Mouse (Mus musculus): ENCODE measurements around the gene Srcap. TPM values are rescaled to one million over a fixed set of nuclear protein-coding genes. Genes with fewer than 3 reads are reported as not detected.
"Not testable (repeated sequence)": the region's sequence is repeated elsewhere in the genome, so short reads cannot be mapped to it uniquely, and the experiment has no call there.

Gene Srcap
- polyA plus RNA-seq, 2 experiments: 21.4 to 44.1 TPM

- ATAC-seq (ENCODE audit: low FRiP score, low read depth) (no peak), DNase-seq (ENCODE audit: low spot score) (no peak)
- no peaks in the 10 kb centered on the region for H3K9me3 ChIP-seq (ENCODE audit: control insufficient read depth, low read length)
- TF ChIP-seq POLR2A (IDR thresholded peaks at IDR 0.05; ENCODE audit: borderline replicate concordance, extremely low read depth, insufficient read depth, insufficient read length): no peak
- H3K27me3 ChIP-seq (ENCODE audit: control insufficient read depth, insufficient read depth, low read length): no peaks in the 10 kb centered on the region
- H3K4me2 ChIP-seq (replicated peaks; ENCODE audit: low read depth, low read length, severe bottlenecking): peak overlapping the region; percentile 86
- peak overlapping the region; percentile 89 for H3K4me3 ChIP-seq (replicated peaks; ENCODE audit: low read length)
- 4% methylated on average over 44 of the region's 48 CpGs for WGBS
- peak overlapping the region; percentile 85 for H3K27ac ChIP-seq (replicated peaks; ENCODE audit: low read depth, low read length)
- H3K4me1 ChIP-seq (ENCODE audit: control insufficient read depth, insufficient read depth, low read length): peaks cover 14% of the 10 kb centered on the region
- H3K9ac ChIP-seq (ENCODE audit: low read depth, low read length, severe bottlenecking): peak overlapping the region; percentile 92
- H3K36me3 ChIP-seq (ENCODE audit: control insufficient read depth, insufficient read depth, low read length): peaks cover 59% of the 10 kb centered on the region
Measured at GRCm38 (mm10) chr7:127479318-127480225, 32.2 kb upstream of the Srcap start.

- Histone ChIP-seq H3K36me3 (ENCODE audit: control insufficient read depth, insufficient read depth, low read length) (peaks cover 59% of the 10 kb centered on the region), H3K4me3 (replicated peaks; ENCODE audit: low read length) (peak overlapping the region; percentile 89), H3K9ac (ENCODE audit: low read depth, low read length, severe bottlenecking) (peak overlapping the region; percentile 92), H3K27me3 (ENCODE audit: control insufficient read depth, insufficient read depth, low read length) (no peaks in the 10 kb centered on the region), H3K4me1 (ENCODE audit: control insufficient read depth, insufficient read depth, low read length) (peaks cover 14% of the 10 kb centered on the region), H3K4me2 (replicated peaks; ENCODE audit: low read depth, low read length, severe bottlenecking) (peak overlapping the region; percentile 86), H3K27ac (replicated peaks; ENCODE audit: low read depth, low read length) (no peak overlapping the region; the same call in 1 of the 2 replicates), H3K9me3 (ENCODE audit: control insufficient read depth, low read length) (no peaks in the 10 kb centered on the region)
- TF ChIP-seq POLR2A (IDR thresholded peaks at IDR 0.05; ENCODE audit: borderline replicate concordance, extremely low read depth, insufficient read depth, insufficient read length): no peak
- ATAC-seq (ENCODE audit: low FRiP score, low read depth) (no peak), DNase-seq (ENCODE audit: low spot score) (no peak)
- 59% methylated on average over 2 of the region's 2 CpGs for WGBS
Measured at GRCm38 (mm10) chr7:127480321-127480720, 31.5 kb upstream of the Srcap start.

GRCm38 (mm10) chr7:127485416-127485815 is 26.4 kb upstream of the Srcap start:
- no peaks in the 10 kb centered on the region for H3K27me3 ChIP-seq (ENCODE audit: control insufficient read depth, insufficient read depth, low read length)
- H3K9me3 ChIP-seq (ENCODE audit: control insufficient read depth, low read length): no peaks in the 10 kb centered on the region
- DNase-seq (ENCODE audit: low spot score): no peak
- WGBS: 89% methylated on average over 5 of the region's 5 CpGs
- no peak for TF ChIP-seq POLR2A (IDR thresholded peaks at IDR 0.05; ENCODE audit: borderline replicate concordance, extremely low read depth, insufficient read depth, insufficient read length)
- H3K9ac ChIP-seq (ENCODE audit: low read depth, low read length, severe bottlenecking): no peak overlapping the region
- ATAC-seq (ENCODE audit: low FRiP score, low read depth): no peak
- H3K27ac ChIP-seq (replicated peaks; ENCODE audit: low read depth, low read length): no peak overlapping the region
- no peak overlapping the region for H3K4me3 ChIP-seq (replicated peaks; ENCODE audit: low read length)
- no peak overlapping the region for H3K4me2 ChIP-seq (replicated peaks; ENCODE audit: low read depth, low read length, severe bottlenecking)
- peaks cover 93% of the 10 kb centered on the region for H3K36me3 ChIP-seq (ENCODE audit: control insufficient read depth, insufficient read depth, low read length)
- H3K4me1 ChIP-seq (ENCODE audit: control insufficient read depth, insufficient read depth, low read length): peaks cover 5% of the 10 kb centered on the region

- not testable (repeated sequence) for H3K27ac ChIP-seq (replicated peaks; ENCODE audit: low read depth, low read length); ATAC-seq (ENCODE audit: low FRiP score, low read depth); H3K4me3 ChIP-seq (replicated peaks; ENCODE audit: low read length); H3K4me1 ChIP-seq (ENCODE audit: control insufficient read depth, insufficient read depth, low read length); H3K27me3 ChIP-seq (ENCODE audit: control insufficient read depth, insufficient read depth, low read length); DNase-seq (ENCODE audit: low spot score); H3K4me2 ChIP-seq (replicated peaks; ENCODE audit: low read depth, low read length, severe bottlenecking); H3K9me3 ChIP-seq (ENCODE audit: control insufficient read depth, low read length); H3K9ac ChIP-seq (ENCODE audit: low read depth, low read length, severe bottlenecking)
- peaks cover 85% of the 10 kb centered on the region for H3K36me3 ChIP-seq (ENCODE audit: control insufficient read depth, insufficient read depth, low read length)
- 87% methylated on average over 4 of the region's 5 CpGs for WGBS
Measured at GRCm38 (mm10) chr7:127488364-127488763, 23.4 kb upstream of the Srcap start.

- no peaks in the 10 kb centered on the region for H3K9me3 ChIP-seq (ENCODE audit: control insufficient read depth, low read length)
- ATAC-seq (ENCODE audit: low FRiP score, low read depth): no peak
- no peak overlapping the region for H3K27ac ChIP-seq (replicated peaks; ENCODE audit: low read depth, low read length)
- no peak overlapping the region for H3K4me3 ChIP-seq (replicated peaks; ENCODE audit: low read length)
- no peak for TF ChIP-seq POLR2A (IDR thresholded peaks at IDR 0.05; ENCODE audit: borderline replicate concordance, extremely low read depth, insufficient read depth, insufficient read length)
- no peaks in the 10 kb centered on the region for H3K4me1 ChIP-seq (ENCODE audit: control insufficient read depth, insufficient read depth, low read length)
- no peak overlapping the region for H3K4me2 ChIP-seq (replicated peaks; ENCODE audit: low read depth, low read length, severe bottlenecking)
- no peak for DNase-seq (ENCODE audit: low spot score)
- peaks cover 69% of the 10 kb centered on the region for H3K36me3 ChIP-seq (ENCODE audit: control insufficient read depth, insufficient read depth, low read length)
- H3K27me3 ChIP-seq (ENCODE audit: control insufficient read depth, insufficient read depth, low read length): no peaks in the 10 kb centered on the region
- no peak overlapping the region for H3K9ac ChIP-seq (ENCODE audit: low read depth, low read length, severe bottlenecking)
- 97% methylated on average over 7 of the region's 7 CpGs for WGBS
Measured at GRCm38 (mm10) chr7:127489982-127490381, 21.8 kb upstream of the Srcap start.

Measured in limb, embryonic 14.5 days (tissue).